Mouse (Mus musculus): ENCODE data around the gene Itga10. TPM values are rescaled to one million over a fixed set of nuclear protein-coding genes. Genes with fewer than 3 reads are reported as not detected.
"Not testable (repeated sequence)": the region's sequence is repeated elsewhere in the genome, so short reads cannot be mapped to it uniquely, and the experiment has no call there.

The Itga10 gene
- total RNA-seq (2021), result 1 to 10 TPM; 1.4 to 1.8 TPM
- long read RNA-seq, partial matches to known transcripts, result 0 of 1 reads
- long read RNA-seq, other reads (novel, unspliced or antisense), result 1 of 1 reads

GRCm38 (mm10) chr3:96645018-96645649 lies at the start of gene Itga10:
Gene Itga10, plus strand, starts transcription at chr3:96645584.
- peak; percentile 42 to 50 for DNase-seq (ENCODE audit: low spot score in 2 of 2)

- DNase-seq (ENCODE audit: low spot score in 2 of 2), result no peak
Observed at GRCm38 (mm10) chr3:96595661-96596060, 49.7 kb upstream of the Itga10 start.

GRCm38 (mm10) chr3:96596228-96596707 lies 49.1 kb upstream of the Itga10 start, which contains the start of gene Ankrd34a:
Gene Ankrd34a, plus strand, starts transcription at chr3:96596636.
- DNase-seq (ENCODE audit: low spot score in 2 of 2), result peak; percentile 71 to 79

- peak in 1 of 2 experiments; percentile 46 for DNase-seq (ENCODE audit: low spot score in 2 of 2)
Observed at GRCm38 (mm10) chr3:96596855-96597254, 48.5 kb upstream of the Itga10 start.

- DNase-seq (ENCODE audit: low spot score in 2 of 2), result peak; percentile 56 to 57
Observed at GRCm38 (mm10) chr3:96597435-96597891, 47.9 kb upstream of the Itga10 start.

GRCm38 (mm10) chr3:96598156-96599068 lies 47.0 kb upstream of the Itga10 start:
- peak; percentile 67 to 73 for DNase-seq (ENCODE audit: low spot score in 2 of 2)

- DNase-seq (ENCODE audit: low spot score in 2 of 2), result no peak
Observed at GRCm38 (mm10) chr3:96599069-96599393, 46.4 kb upstream of the Itga10 start.

- DNase-seq (ENCODE audit: low spot score in 2 of 2), result no peak
Observed at GRCm38 (mm10) chr3:96599411-96599810, 46.0 kb upstream of the Itga10 start.

GRCm38 (mm10) chr3:96600639-96601250 lies 44.6 kb upstream of the Itga10 start, which contains the start of gene Lix1l:
Gene Lix1l, plus strand, starts transcription at chr3:96601149.
- peak; percentile 90 to 92 for DNase-seq (ENCODE audit: low spot score in 2 of 2)

GRCm38 (mm10) chr3:96601251-96601787 lies 44.1 kb upstream of the Itga10 start:
- DNase-seq (ENCODE audit: low spot score in 2 of 2), result peak; percentile 63 to 74

- DNase-seq (ENCODE audit: low spot score in 2 of 2), result peak in 1 of 2 experiments; percentile 48
Observed at GRCm38 (mm10) chr3:96601941-96602703, 43.3 kb upstream of the Itga10 start.

- DNase-seq (ENCODE audit: low spot score in 2 of 2), result no peak
Observed at GRCm38 (mm10) chr3:96602704-96603084, 42.7 kb upstream of the Itga10 start.

- peak in 1 of 2 experiments; percentile 34 for DNase-seq (ENCODE audit: low spot score in 2 of 2)
Observed at GRCm38 (mm10) chr3:96603311-96603710, 42.1 kb upstream of the Itga10 start.

GRCm38 (mm10) chr3:96606007-96606406 lies 39.4 kb upstream of the Itga10 start:
- not testable (repeated sequence) for DNase-seq (ENCODE audit: low spot score in 2 of 2)

- no peak for DNase-seq (ENCODE audit: low spot score in 2 of 2)
Observed at GRCm38 (mm10) chr3:96606618-96607017, 38.8 kb upstream of the Itga10 start.

GRCm38 (mm10) chr3:96617941-96618340 lies 27.4 kb upstream of the Itga10 start:
- DNase-seq (ENCODE audit: low spot score in 2 of 2), result no peak

- no peak for DNase-seq (ENCODE audit: low spot score in 2 of 2)
Observed at GRCm38 (mm10) chr3:96623201-96623600, 22.2 kb upstream of the Itga10 start.

GRCm38 (mm10) chr3:96629729-96630600 lies 15.4 kb upstream of the Itga10 start, which contains the start of gene Rbm8a:
Gene Rbm8a, plus strand, starts transcription at chr3:96629933.
- DNase-seq (ENCODE audit: low spot score in 2 of 2), result peak; percentile 96 to 97

GRCm38 (mm10) chr3:96632058-96632457 lies 13.3 kb upstream of the Itga10 start:
- no peak for DNase-seq (ENCODE audit: low spot score in 2 of 2)
